Comparison of ENCODE assay signal across 8 mouse cellular contexts in the genomic region with DNA sequence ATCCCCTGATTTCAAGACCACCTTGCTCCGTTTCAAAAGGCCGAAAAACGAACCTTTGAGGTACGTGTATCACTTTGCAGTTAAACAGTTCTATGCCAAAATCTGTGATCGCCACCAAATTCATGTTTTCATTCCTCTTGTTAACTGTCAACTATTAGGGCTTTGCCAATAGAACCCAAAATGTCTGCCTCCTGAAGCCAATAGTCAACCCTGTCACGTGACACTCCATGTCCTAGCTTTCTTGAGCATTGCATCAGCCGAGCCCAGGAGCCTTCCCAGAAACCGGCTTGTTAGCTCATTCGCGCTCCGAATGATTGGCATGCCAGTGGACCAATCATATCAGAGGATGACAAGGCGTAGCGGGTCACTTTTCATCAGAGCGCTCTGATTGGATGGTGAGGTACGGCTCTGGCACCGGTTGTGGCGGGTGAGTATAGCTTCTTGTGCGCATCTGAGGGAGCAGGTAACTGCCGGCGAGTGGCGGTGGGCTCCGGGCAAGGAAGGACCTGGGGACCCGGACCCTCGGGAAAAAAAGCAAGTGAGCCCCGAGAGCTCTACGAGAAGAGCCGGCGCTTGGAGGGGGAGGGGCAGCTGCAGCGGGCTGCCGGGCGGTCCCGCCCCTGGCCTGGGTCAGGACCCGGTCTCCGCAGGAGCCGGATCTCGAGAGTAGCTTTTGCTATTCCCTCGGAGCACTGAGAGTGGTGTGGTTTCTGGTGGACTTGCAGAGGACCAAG. TPM values are rescaled to one million over a fixed set of nuclear protein-coding genes. Genes with fewer than 3 reads are reported as not detected.
DNase-seq lines count a peak whose midpoint lies in the region; ATAC-seq lines count a peak whose summit lies in the region.

No protein-coding gene starts in this region.

- peak; percentile 100 for DNase-seq in adipocyte (ENCODE audit: low spot score)
- DNase-seq in embryo, embryonic 10 days (ENCODE audit: low spot score), result peak; percentile 100
- DNase-seq in gastrocnemius, postnatal 10 days, result peak; percentile 90
- peak; percentile 100 for DNase-seq in induced T-regulatory cell, adult 2 months (ENCODE audit: low read depth)
- DNase-seq in left cerebral cortex, adult 9 months (ENCODE audit: low spot score in 2 of 2), result peak; percentile 99 to 100
- peak; percentile 97 for DNase-seq in right cerebral cortex, postnatal 14 days
- DNase-seq in urinary bladder, postnatal 36 days (ENCODE audit: low spot score in 2 of 2), result peak; percentile 97

- peak; percentile 98 for ATAC-seq in megakaryocyte progenitor cell, adult 5-6 weeks (replicated peaks; ENCODE audit: poor library complexity)

RNA-seq across cellular contexts. Expression of gene Aars, which starts 0.7 kb away (rescaled TPM):
- total RNA-seq in gastrocnemius, postnatal 10 days (2021), result 10 to 100 TPM; 41.5 to 53.4 TPM
- 12.8 and 15.5 TPM in 2 replicates for total RNA-seq in megakaryocyte progenitor cell, adult 5-6 weeks (2015)
- total RNA-seq in megakaryocyte progenitor cell, adult 5-6 weeks (2017), result 38.3 and 47.6 TPM in 2 replicates

RNA-seq across cellular contexts. Expression of gene Ddx19b, which starts 2.1 kb away (rescaled TPM):
- total RNA-seq in gastrocnemius, postnatal 10 days (2021), result 10 to 100 TPM in 1 of 2 experiments, 1 to 10 TPM in 1; 9.9 to 10.4 TPM
- 5.8 and 7.0 TPM in 2 replicates for total RNA-seq in megakaryocyte progenitor cell, adult 5-6 weeks (2015)
- total RNA-seq in megakaryocyte progenitor cell, adult 5-6 weeks (2017), result 14.0 and 14.9 TPM in 2 replicates

RNA-seq across cellular contexts. Expression of gene Exosc6, which starts 22.5 kb away (rescaled TPM):
- not detected for total RNA-seq in gastrocnemius, postnatal 10 days (2021)
- 21.2 and 23.0 TPM in 2 replicates for total RNA-seq in megakaryocyte progenitor cell, adult 5-6 weeks (2015)
- total RNA-seq in megakaryocyte progenitor cell, adult 5-6 weeks (2017), result 33.2 and 37.7 TPM in 2 replicates

RNA-seq across cellular contexts. Expression of gene Ddx19a, which starts 36.0 kb away (rescaled TPM):
- 10 to 100 TPM; 35.8 to 43.5 TPM for total RNA-seq in gastrocnemius, postnatal 10 days (2021)
- 75.2 and 76.8 TPM in 2 replicates for total RNA-seq in megakaryocyte progenitor cell, adult 5-6 weeks (2015)
- 37.4 and 48.8 TPM in 2 replicates for total RNA-seq in megakaryocyte progenitor cell, adult 5-6 weeks (2017)

RNA-seq across cellular contexts. Expression of gene Clec18a, which starts 58.6 kb away (rescaled TPM):
- total RNA-seq in gastrocnemius, postnatal 10 days (2021), result 1 to 10 TPM in 1 of 2 experiments, under 1 TPM in 1; 0.63 to 1.0 TPM
- total RNA-seq in megakaryocyte progenitor cell, adult 5-6 weeks (2015), result not detected in 2 replicates
- not detected in 2 replicates for total RNA-seq in megakaryocyte progenitor cell, adult 5-6 weeks (2017)

Comparison
In these comparisons a context has a peak if more than half of its experiments do, and no peak if none do; other contexts are left out.
1. Peak in every context shown above with its lines: DNase-seq and ATAC-seq.
2. RNA of gene Exosc6, which starts 22.5 kb away (total RNA-seq): 21.2 to 37.7 TPM in megakaryocyte progenitor cell, adult 5-6 weeks; not detected in gastrocnemius, postnatal 10 days; every median in the first group is over 10 times any median in the second.